Comparison of ENCODE assay signal across 19 mouse cellular contexts in the genomic region with DNA sequence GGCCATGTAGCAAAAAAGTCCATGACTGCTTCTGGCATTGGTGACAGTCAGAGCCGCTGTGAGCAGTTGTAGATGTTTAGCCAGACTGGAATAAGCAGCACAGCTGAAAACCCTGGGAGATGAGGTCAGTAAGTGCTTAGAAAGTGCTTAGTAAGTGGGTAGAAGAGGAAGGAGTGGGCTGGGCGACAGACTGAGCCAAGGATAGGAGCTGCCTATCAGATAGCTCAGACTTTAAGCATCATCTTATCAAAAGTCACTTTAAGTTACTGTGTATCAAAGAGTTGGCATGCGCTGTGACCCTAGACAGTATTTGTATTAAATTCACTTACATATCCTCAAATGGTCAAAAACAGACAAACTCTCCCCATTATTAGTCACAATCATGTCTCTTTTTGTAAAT. TPM values are rescaled to one million over a fixed set of nuclear protein-coding genes. Genes with fewer than 3 reads are reported as not detected.
DNase-seq lines count a peak whose midpoint lies in the region; ATAC-seq and TF ChIP-seq lines count a peak whose summit lies in the region.
"Had no signal": no experiment of that assay in that cellular context is flagged by ENCODE, and none has a peak within 500 bp of the region (broad histone marks: within the 10 kb centered on the region; RNA-seq: fewer than 3 reads in every experiment).

No protein-coding gene starts in this region.

- peak; percentile 78 for ATAC-seq in erythroid progenitor cell, adult 5-6 weeks (replicated peaks; ENCODE audit: low FRiP score, poor library complexity, severe bottlenecking)
- peak; percentile 72 for ATAC-seq in liver, embryonic 15.5 days (ENCODE audit: insufficient read depth)
- no peak for ATAC-seq in forebrain, embryonic 16.5 days

- peaks cover 0 to 27% of the 10 kb centered on the region in 2 experiments; a peak in 2 of 4 replicates for H3K36me3 ChIP-seq in MEL (ENCODE audit: control insufficient read depth in 1 of 2, insufficient read depth in 2 of 2, low read length in 2 of 2)
- no peaks in the 10 kb centered on the region for H3K36me3 ChIP-seq in liver, embryonic 15.5 days (replicated peaks)
- H3K36me3 ChIP-seq in forebrain, embryonic 16.5 days (ENCODE audit: control insufficient read depth, insufficient read depth): no peaks in the 10 kb centered on the region
- H3K36me3 ChIP-seq: embryonic facial prominence, embryonic 13.5 days; forebrain, embryonic 10.5 days; heart, embryonic 10.5 days; hindbrain, embryonic 15.5 days had no signal

- TF ChIP-seq RAD21 in MEL (IDR thresholded peaks at IDR 0.05; ENCODE audit: low read depth, low read length): no peak; the same call in 1 of the 2 replicates

- H3K9ac ChIP-seq in MEL (ENCODE audit: control insufficient read depth, low read depth, low read length, poor library complexity, severe bottlenecking): peak overlapping the region; percentile 41
- 0 out of 2 replicates have a peak overlapping the region, but pooled peaks have one; percentile 4 for H3K9ac ChIP-seq in liver, embryonic 15.5 days
- no peak overlapping the region for H3K9ac ChIP-seq in forebrain, embryonic 16.5 days (replicated peaks; ENCODE audit: low read depth, low read length)
- H3K9ac ChIP-seq: embryonic facial prominence, embryonic 13.5 days; hindbrain, embryonic 15.5 days had no signal

- peak; percentile 86 to 90 for TF ChIP-seq EP300 in MEL (IDR thresholded peaks at IDR 0.05; ENCODE audit: low read depth in 1 of 2, low read length in 2 of 2)

- peak overlapping the region; percentile 33 for H3K4me2 ChIP-seq in liver, embryonic 15.5 days
- H3K4me2 ChIP-seq in forebrain, embryonic 16.5 days (ENCODE audit: low read length): no peak overlapping the region
- H3K4me2 ChIP-seq: embryonic facial prominence, embryonic 13.5 days; hindbrain, embryonic 15.5 days had no signal

- no peaks in the 10 kb centered on the region for H3K9me3 ChIP-seq in MEL (replicated peaks; ENCODE audit: insufficient read depth, low read length)
- H3K9me3 ChIP-seq in liver, embryonic 15.5 days (replicated peaks): no peaks in the 10 kb centered on the region
- H3K9me3 ChIP-seq in forebrain, embryonic 16.5 days (ENCODE audit: control insufficient read depth, low read length): no peaks in the 10 kb centered on the region
- H3K9me3 ChIP-seq: embryonic facial prominence, embryonic 13.5 days; forebrain, embryonic 10.5 days; heart, embryonic 10.5 days; hindbrain, embryonic 15.5 days had no signal

- DNase-seq in 416B (ENCODE audit: low read depth) (peak; percentile 15), MEL (ENCODE audit: low read depth, low spot score) (peak; percentile 91)
- no peak for DNase-seq in layer of hippocampus, postnatal 25 days (ENCODE audit: extremely low spot score in 1 of 2, low spot score in 1 of 2)
- DNase-seq in kidney, adult 11 months: no peak
- DNase-seq: adrenal gland, adult 8-10 months; cerebellum, adult 8-10 months; gastrocnemius, postnatal 36 days; heart, postnatal 10 days; kidney, adult 2 months; kidney, postnatal 14 days; right cerebral cortex, postnatal 14 days; thymus, postnatal 25 days had no signal

- no peaks in the 10 kb centered on the region for H3K79me2 ChIP-seq in MEL (ENCODE audit: control insufficient read depth, insufficient read depth, low read length, poor library complexity)

- TF ChIP-seq CTCF in MEL (IDR thresholded peaks at IDR 0.05 in 2 of 3, conservative IDR thresholded peaks at IDR 0.05 in 1 of 3; ENCODE audit: control insufficient read depth in 1 of 3, insufficient read depth in 1 of 3, low read depth in 2 of 3, low read length in 3 of 3, poor library complexity in 1 of 3, severe bottlenecking in 1 of 3): no peak

- peaks cover 25 to 29% of the 10 kb centered on the region in 2 experiments for H3K4me1 ChIP-seq in MEL (ENCODE audit: control insufficient read depth in 1 of 2, insufficient read depth in 2 of 2, low read length in 2 of 2)
- H3K4me1 ChIP-seq in liver, embryonic 15.5 days (replicated peaks): peaks cover 56% of the 10 kb centered on the region
- no peaks in the 10 kb centered on the region for H3K4me1 ChIP-seq in forebrain, embryonic 16.5 days (replicated peaks; ENCODE audit: control insufficient read depth, insufficient read depth, low read length)
- H3K4me1 ChIP-seq: forebrain, embryonic 10.5 days; hindbrain, embryonic 15.5 days had no signal

- H3K27ac ChIP-seq in MEL (ENCODE audit: control insufficient read depth, low read depth, low read length): peak overlapping the region; percentile 93
- peak overlapping the region; percentile 85 for H3K27ac ChIP-seq in liver, embryonic 15.5 days (replicated peaks)
- no peak overlapping the region for H3K27ac ChIP-seq in forebrain, embryonic 16.5 days (ENCODE audit: low read length)
- H3K27ac ChIP-seq: embryonic facial prominence, embryonic 13.5 days; forebrain, embryonic 10.5 days; heart, embryonic 10.5 days; hindbrain, embryonic 15.5 days had no signal

- WGBS in liver, embryonic 15.5 days (ENCODE audit: insufficient replicate concordance): 27% methylated on average over 3 of the region's 3 CpGs
- WGBS in forebrain, embryonic 16.5 days: 81% methylated on average over 3 of the region's 3 CpGs

- peak in 1 of 2 experiments; percentile 40; a peak in 1 of 4 replicates for TF ChIP-seq POLR2A in MEL (IDR thresholded peaks at IDR 0.05; ENCODE audit: control insufficient read depth in 1 of 2, insufficient read depth in 1 of 2, low read depth in 1 of 2, low read length in 2 of 2, poor library complexity in 1 of 2)

- peak overlapping the region; percentile 2 to 33; a peak in 2 of 4 replicates for H3K4me3 ChIP-seq in MEL (ENCODE audit: control insufficient read depth in 1 of 2, insufficient read depth in 1 of 2, low read depth in 2 of 2, low read length in 2 of 2)
- H3K4me3 ChIP-seq in liver, embryonic 15.5 days (replicated peaks): no peak overlapping the region
- H3K4me3 ChIP-seq in forebrain, embryonic 16.5 days (replicated peaks; ENCODE audit: low read length): no peak overlapping the region
- H3K4me3 ChIP-seq: embryonic facial prominence, embryonic 13.5 days; forebrain, embryonic 10.5 days; heart, embryonic 10.5 days; hindbrain, embryonic 15.5 days had no signal

- H3K27me3 ChIP-seq in MEL (ENCODE audit: control insufficient read depth in 1 of 2, insufficient read depth in 2 of 2, low read length in 2 of 2): no peaks in the 10 kb centered on the region
- 0 out of 2 replicates have a peak, but pooled peaks cover 13% of the 10 kb centered on the region for H3K27me3 ChIP-seq in liver, embryonic 15.5 days
- H3K27me3 ChIP-seq in forebrain, embryonic 16.5 days (replicated peaks; ENCODE audit: control insufficient read depth, insufficient read depth, low read length): no peaks in the 10 kb centered on the region
- H3K27me3 ChIP-seq: hindbrain, embryonic 15.5 days had no signal

TF ChIP-seq in MEL, 35 proteins besides CTCF, POLR2A, EP300 and RAD21 (continues in another document):
- TF ChIP-seq BHLHE40 (IDR thresholded peaks at IDR 0.05; ENCODE audit: borderline replicate concordance, low read depth, low read length) (peak; percentile 58; the same call in 1 of the 2 replicates), KAT2A (conservative IDR thresholded peaks at IDR 0.05; ENCODE audit: low read depth, low read length) (no peak), ETS1 (IDR thresholded peaks at IDR 0.05; ENCODE audit: low read depth, low read length) (peak; percentile 97), HCFC1 (IDR thresholded peaks at IDR 0.05; ENCODE audit: low read depth, low read length) (no peak), CHD1 (IDR thresholded peaks at IDR 0.05; ENCODE audit: low read depth, low read length) (no peak), MXI1 (IDR thresholded peaks at IDR 0.05; ENCODE audit: low read depth, low read length) (peak; percentile 79), TAL1 (IDR thresholded peaks at IDR 0.05; ENCODE audit: low read length) (peak; percentile 64), MAFK (IDR thresholded peaks at IDR 0.05; ENCODE audit: borderline replicate concordance, low read depth, low read length) (peak; percentile 72; the same call in 1 of the 2 replicates), ZNF384 (IDR thresholded peaks at IDR 0.05; ENCODE audit: low read depth, low read length) (no peak), POLR2AphosphoS2 (IDR thresholded peaks at IDR 0.05; ENCODE audit: low read length) (peak; percentile 54; the same call in 1 of the 2 replicates), MEF2A (IDR thresholded peaks at IDR 0.05; ENCODE audit: extremely low read depth, insufficient replicate concordance, low read depth, low read length, poor library complexity, severe bottlenecking) (no peak), SMC3 (IDR thresholded peaks at IDR 0.05; ENCODE audit: low read depth, low read length) (no peak), ELF1 (IDR thresholded peaks at IDR 0.05; ENCODE audit: low read depth, low read length) (0 out of 2 replicates have a peak, but pooled peaks have one; percentile 34), TBP (IDR thresholded peaks at IDR 0.05; ENCODE audit: low read depth, low read length) (0 out of 2 replicates have a peak, but pooled peaks have one; percentile 64), NELFE (IDR thresholded peaks at IDR 0.05; ENCODE audit: low read depth, low read length) (peak; percentile 41; the same call in 1 of the 2 replicates), USF2 (IDR thresholded peaks at IDR 0.05; ENCODE audit: borderline replicate concordance in 1 of 2, insufficient read depth in 1 of 2, low read depth in 1 of 2, low read length in 2 of 2) (no peak), TCF12 (IDR thresholded peaks at IDR 0.05; ENCODE audit: low read depth, low read length) (peak; percentile 88), SIN3A (IDR thresholded peaks at IDR 0.05; ENCODE audit: low read length) (peak; percentile 67; the same call in 1 of the 2 replicates), RCOR1 (IDR thresholded peaks at IDR 0.05; ENCODE audit: low read depth, low read length) (peak; percentile 59; the same call in 1 of the 2 replicates), MAZ (IDR thresholded peaks at IDR 0.05; ENCODE audit: low read depth, low read length) (0 out of 2 replicates have a peak, but pooled peaks have one; percentile 37), GATA1 (IDR thresholded peaks at IDR 0.05; ENCODE audit: low read depth, low read length) (peak; percentile 91), GABPA (IDR thresholded peaks at IDR 0.05; ENCODE audit: low read depth, low read length) (no peak)

RNA-seq across cellular contexts. Expression of a gene that starts 37.7 kb away (rescaled TPM):
- 8.9 and 11.2 TPM in 2 replicates for total RNA-seq in MEL (2012; rRNA removed)
- polyA plus RNA-seq in MEL (2012; ENCODE audit: insufficient read depth in 1 of 2, insufficient read length in 2 of 2, low read depth in 1 of 2, low replicate concordance in 2 of 2, missing spikeins in 1 of 2): 10 to 100 TPM; 24.8 to 67.1 TPM
- 18.0 and 30.3 TPM in 2 replicates for total RNA-seq in erythroid progenitor cell, adult 5-6 weeks (2015; ENCODE audit: low replicate concordance)
- 26.6 and 47.0 TPM in 2 replicates for total RNA-seq in erythroid progenitor cell, adult 5-6 weeks (2017; ENCODE audit: low replicate concordance)
- 2.5 and 3.1 TPM in 2 replicates for polyA plus RNA-seq in liver, embryonic 15.5 days (2015; fragmentation: Nextera tagmentation; extraction: Ambion mirVana)
- 7.6 and 7.8 TPM in 2 replicates for polyA plus RNA-seq in forebrain, embryonic 16.5 days (2015; fragmentation: Nextera tagmentation; extraction: Ambion mirVana)
- 10 to 100 TPM; 16.7 to 17.2 TPM for total RNA-seq in layer of hippocampus, postnatal 25 days (2021)

Comparison
In these comparisons a context has a peak if more than half of its experiments do, and no peak if none do; other contexts are left out.
1. DNase-seq: peak in 416B (single experiment) and MEL (single experiment); none in layer of hippocampus, postnatal 25 days (0 of 2) and kidney, adult 11 months (single experiment).
2. H3K4me3 ChIP-seq: peak in MEL (2 of 2); none in liver, embryonic 15.5 days (single experiment) and forebrain, embryonic 16.5 days (single experiment).